Mouse (Mus musculus) adrenal gland (tissue): Measurements from ENCODE around the gene Oprl1.

Source experiments
- intact Hi-C: fragments of 180-260 bp; cut with DNase I; formaldehyde crosslinking; loops from one replicate; pipeline ENCODE4 v1.15.1; 2025

The Oprl1 gene

GRCm38 (mm10) chr2:181763886-181764527 is 49.2 kb downstream of the Oprl1 start:
- intact Hi-C loops, result no loop called here

- intact Hi-C loops, result no loop called here
These were observed 49.8 kb downstream of the Oprl1 start for GRCm38 (mm10) chr2:181764600-181764999.

- intact Hi-C loops, result no loop called here
These were observed 50.4 kb downstream of the Oprl1 start for GRCm38 (mm10) chr2:181765251-181765650.

- intact Hi-C loops, result no loop called here
These were observed 52.1 kb downstream of the Oprl1 start for GRCm38 (mm10) chr2:181766672-181767557.

GRCm38 (mm10) chr2:181768451-181768850 is 53.6 kb downstream of the Oprl1 start:
- intact Hi-C loops, result no loop called here

GRCm38 (mm10) chr2:181769397-181769796 is 54.6 kb downstream of the Oprl1 start:
- intact Hi-C loops, result no loop called here
